Mouse (Mus musculus): ENCODE measurements around the gene Myo18a.

Gene Myo18a

GRCm38 (mm10) chr11:77771879-77772713 lies 9.1 kb downstream of the Myo18a start:
- DNase-seq: no peak

GRCm38 (mm10) chr11:77775701-77776400 lies 12.8 kb downstream of the Myo18a start:
- DNase-seq: peak; percentile 78

- no peak for DNase-seq
Observed at GRCm38 (mm10) chr11:77777436-77777835, 14.4 kb downstream of the Myo18a start.

DNA sequence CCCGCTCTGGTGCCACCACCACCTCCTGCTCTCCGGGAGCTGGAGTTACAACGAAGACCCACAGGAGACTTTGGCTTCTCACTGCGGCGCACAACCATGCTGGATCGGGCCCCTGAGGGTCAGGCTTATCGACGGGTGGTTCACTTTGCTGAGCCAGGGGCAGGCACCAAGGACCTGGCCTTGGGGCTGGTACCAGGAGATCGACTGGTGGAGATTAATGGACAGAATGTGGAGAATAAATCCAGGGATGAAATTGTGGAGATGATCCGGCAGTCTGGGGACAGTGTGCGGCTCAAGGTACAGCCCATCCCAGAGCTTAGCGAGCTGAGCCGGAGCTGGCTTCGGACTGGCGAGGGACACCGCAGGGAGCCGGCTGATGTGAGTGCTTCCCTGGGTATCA lies 14.9 kb downstream of the Myo18a start:
- DNase-seq: no peak

DNA sequence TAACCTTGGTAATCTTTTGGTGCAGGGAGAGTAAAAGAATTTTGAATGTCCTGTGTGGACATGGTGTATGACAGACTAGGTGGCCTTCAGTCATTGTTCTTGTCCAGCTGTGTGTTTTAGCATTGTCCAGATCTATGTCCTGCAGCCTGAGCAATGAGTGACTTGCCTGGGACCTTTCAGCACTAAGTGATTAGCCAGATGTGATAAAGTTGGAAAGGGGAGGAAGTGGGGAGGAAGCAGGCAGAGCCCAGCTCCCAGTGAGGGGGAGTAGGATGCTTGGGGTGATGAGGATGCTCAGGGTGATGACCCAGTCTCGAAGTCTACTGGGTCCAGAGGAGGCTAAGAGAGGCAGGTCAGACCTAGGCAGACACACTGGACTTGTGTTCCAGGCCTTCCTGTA lies 16.2 kb downstream of the Myo18a start:
- DNase-seq: no peak

GRCm38 (mm10) chr11:77781088-77781487 lies 18.0 kb downstream of the Myo18a start:
- DNase-seq: peak; percentile 75

- DNase-seq: no peak
Observed at GRCm38 (mm10) chr11:77782104-77782815, 19.2 kb downstream of the Myo18a start.

GRCm38 (mm10) chr11:77783211-77783746 lies 20.2 kb downstream of the Myo18a start:
- DNase-seq: peak; percentile 47

DNA sequence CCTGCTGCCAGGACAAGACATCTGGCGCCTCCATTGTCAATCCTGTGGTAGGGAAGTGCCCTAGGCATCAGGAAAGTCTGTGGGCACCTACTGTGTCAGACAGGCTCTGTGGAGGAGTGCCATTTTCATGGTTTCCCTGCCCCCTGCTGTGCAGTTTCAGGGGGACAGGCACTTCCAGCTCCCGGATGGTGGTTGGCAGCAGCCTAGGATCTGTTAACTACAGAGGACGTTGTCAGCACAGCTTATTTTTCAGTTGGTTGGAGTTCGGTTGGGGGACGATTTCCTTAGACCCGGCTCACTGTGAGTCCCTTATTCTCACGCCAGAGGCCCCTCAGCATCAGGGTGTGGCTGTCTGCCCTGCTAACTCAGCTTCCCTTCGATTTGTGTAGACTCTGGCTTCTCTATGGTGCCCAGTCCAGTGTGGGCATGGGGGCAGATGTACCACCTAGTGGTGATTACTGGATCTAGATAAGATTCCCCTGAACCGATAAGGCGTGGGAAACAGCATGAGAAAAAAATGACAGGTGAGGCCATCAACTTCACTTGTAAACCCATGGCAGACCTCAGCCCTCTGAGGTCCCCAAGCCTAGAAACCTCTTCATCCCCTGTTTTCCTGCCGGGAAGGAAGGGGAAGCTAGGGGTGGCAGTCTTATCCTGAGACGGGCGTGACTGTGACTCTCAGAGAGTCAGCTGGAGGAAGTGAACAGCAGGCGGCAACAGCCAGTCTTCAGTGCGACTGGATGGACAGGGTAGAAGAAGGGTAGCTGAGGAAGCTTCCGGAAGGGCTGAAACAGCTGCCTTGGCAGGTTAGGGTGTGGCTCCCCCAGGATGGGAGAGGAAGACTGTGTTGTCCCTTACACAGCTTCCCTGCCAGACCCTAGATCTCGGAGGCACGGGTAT lies 21.0 kb downstream of the Myo18a start:
- DNase-seq: peak; percentile 66

- DNase-seq: no peak
Observed at GRCm38 (mm10) chr11:77784894-77785293, 21.8 kb downstream of the Myo18a start.

DNA sequence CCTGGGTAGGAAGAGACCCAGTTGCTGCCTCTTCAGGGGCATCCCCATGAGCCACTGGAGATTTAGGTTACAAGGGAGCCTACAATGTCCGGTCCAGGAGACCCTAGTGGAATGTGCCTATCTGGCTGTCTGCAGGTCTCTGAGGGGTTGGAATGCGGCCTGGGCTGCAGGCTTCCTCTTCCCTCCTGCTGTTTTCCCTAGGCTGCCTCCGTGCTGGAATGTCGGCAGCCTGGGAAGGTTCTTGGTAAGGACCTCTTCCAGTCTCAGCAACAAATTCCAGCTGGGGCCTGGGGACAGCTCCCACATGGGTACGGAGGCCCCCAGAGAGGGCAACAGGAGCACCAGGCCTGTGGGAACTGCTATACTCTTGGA lies 22.3 kb downstream of the Myo18a start:
- no peak for DNase-seq

DNA sequence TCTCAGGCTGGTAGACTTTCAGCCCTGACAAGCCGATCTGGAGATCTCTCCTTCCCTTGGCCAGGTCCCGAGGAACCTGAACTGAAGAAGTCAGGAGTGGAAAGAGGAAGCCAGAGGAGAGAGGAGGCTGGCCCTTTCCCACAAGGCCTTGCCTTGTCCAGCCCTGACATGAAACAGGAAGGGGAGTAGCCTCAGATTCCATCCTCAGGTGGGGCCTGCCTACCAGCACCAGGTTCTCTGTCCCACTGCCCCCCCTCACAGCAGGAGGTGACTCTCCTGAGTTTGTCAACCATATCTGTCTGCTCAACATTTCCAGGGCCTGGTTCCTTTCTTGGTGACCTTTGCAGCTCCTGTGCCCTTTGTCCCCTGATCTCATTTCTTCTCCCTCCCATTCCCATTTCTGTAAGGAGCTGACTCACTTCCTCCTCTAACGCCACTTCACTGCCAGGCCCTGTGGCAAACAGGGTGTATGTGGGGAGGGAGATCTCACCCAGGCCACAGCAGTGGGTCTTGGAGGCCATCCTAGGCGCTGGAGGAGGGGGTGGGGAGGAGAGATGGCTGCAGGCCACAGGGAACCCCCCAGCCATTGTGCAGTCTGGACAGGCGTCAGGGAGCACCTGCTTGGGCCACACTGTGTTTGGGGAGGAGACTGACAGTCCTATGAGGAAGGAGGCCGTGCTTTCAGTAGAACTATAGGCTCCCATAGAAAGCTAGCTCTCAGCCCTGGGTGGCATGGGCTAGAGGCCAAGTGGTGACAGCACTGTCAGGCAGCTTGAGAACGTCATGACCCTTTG lies 22.9 kb downstream of the Myo18a start:
- DNase-seq: peak; percentile 72

- DNase-seq: no peak
Observed at GRCm38 (mm10) chr11:77787707-77788106, 24.7 kb downstream of the Myo18a start, which contains the start of gene Gm10277. Gene Gm10277, minus strand, starts transcription at chr11:77787747.

GRCm38 (mm10) chr11:77789512-77789911 lies 26.5 kb downstream of the Myo18a start:
- no peak for DNase-seq

DNA sequence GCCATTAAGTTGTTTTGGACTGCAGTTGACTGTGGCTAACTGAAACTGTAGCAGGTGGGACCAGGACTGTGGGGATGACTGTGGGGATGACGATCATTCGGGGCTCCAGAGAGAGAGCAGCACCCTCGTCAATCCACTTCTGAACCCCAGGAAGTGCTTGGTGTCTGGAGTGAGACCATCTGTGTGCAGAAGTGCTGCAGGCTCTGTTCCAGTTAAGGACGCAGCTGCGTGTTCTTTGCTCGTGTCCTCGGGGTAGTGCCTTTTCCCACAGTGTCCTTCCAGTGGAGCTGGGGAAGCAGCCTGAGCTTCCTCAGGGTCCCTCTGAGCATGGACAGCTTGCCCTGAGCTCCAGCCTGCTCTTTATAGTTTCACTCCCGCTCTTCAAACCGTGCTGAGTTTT lies 27.2 kb downstream of the Myo18a start:
- DNase-seq: no peak

- peak; percentile 64 for DNase-seq
Observed at GRCm38 (mm10) chr11:77791241-77791727, 28.2 kb downstream of the Myo18a start.

DNA sequence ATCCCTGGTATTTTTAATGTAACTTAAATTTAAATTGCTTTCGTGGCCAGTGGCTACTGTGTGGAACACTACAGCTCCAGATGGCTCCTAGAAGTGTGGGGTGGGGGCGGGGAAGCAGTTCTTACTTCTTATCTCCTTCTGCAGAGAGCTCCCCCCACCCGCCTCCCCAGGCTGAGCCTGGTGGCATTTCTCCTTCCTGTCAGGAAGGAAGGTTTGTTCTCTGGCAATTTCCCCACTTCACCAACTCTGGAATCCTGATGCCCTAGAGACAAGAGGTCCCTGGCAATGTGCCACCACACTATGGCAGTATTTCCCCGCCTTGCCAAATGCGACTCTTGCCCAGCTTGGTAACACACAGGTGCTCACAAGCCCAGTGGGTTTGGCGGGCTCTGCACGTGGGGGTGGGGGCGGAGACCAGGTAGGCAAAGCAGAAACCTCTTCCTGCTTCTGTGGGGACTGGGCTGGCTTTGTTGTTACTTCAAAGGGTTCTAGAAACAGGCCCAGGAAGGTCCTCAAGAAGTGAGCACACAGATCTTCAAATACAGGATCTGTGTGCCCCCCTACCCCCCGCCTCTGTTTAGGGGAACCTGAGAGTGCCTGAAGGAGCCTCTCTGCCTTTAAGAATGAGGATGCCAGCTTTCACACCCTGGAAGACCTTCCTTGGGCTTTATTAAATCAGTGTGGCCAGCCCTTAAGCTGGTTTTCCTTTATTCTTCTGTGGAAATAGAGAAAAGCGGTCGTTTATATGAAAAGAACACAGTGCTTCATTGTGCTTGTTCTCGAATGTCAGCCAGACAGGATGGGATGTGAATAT lies 28.9 kb downstream of the Myo18a start:
- DNase-seq: peak; percentile 96

DNA sequence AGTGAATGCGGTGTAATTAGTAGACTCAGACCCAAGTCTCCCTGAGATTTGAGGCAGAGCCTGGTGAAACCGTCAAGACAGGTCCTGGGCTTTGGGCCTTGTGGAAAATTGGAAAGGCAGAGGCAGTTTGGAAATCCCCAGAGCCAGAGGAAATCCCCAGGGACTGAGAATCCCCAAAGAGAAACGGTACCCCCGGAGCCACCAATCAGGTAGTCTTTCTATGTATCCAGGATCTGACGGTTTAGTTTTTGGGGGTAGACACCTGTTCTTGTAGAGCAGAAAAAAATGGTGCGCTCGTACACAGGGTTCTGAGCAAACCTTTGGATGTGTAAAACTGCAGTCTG lies 29.5 kb downstream of the Myo18a start:
- DNase-seq: no peak

GRCm38 (mm10) chr11:77793238-77793930 lies 30.3 kb downstream of the Myo18a start:
- DNase-seq: peak; percentile 99

- DNase-seq: no peak
Observed at GRCm38 (mm10) chr11:77795216-77795615, 32.2 kb downstream of the Myo18a start.

Measured in lung, postnatal 36 days (tissue).